Mouse (Mus musculus) kidney, adult 2 months (tissue): ENCODE results near the gene Srek1.

Experiments
- CTCF ChIP-seq: fragments of 200-500 bp; conservative IDR thresholded peaks from 2 replicates; pipeline ENCODE4 v1.5.1; 2011; ENCODE audit warnings: low read depth, mild to moderate bottlenecking, control low read depth, low read length, moderate library complexity, mixed read lengths; ENCODE audit not compliant: insufficient read depth, insufficient read length
- POLR2A ChIP-seq: fragments of 200-500 bp; IDR thresholded peaks from one replicate; pipeline ENCODE4 v1.6.1; 2011; ENCODE audit warnings: low read depth, low read length, control low read depth

DNA sequence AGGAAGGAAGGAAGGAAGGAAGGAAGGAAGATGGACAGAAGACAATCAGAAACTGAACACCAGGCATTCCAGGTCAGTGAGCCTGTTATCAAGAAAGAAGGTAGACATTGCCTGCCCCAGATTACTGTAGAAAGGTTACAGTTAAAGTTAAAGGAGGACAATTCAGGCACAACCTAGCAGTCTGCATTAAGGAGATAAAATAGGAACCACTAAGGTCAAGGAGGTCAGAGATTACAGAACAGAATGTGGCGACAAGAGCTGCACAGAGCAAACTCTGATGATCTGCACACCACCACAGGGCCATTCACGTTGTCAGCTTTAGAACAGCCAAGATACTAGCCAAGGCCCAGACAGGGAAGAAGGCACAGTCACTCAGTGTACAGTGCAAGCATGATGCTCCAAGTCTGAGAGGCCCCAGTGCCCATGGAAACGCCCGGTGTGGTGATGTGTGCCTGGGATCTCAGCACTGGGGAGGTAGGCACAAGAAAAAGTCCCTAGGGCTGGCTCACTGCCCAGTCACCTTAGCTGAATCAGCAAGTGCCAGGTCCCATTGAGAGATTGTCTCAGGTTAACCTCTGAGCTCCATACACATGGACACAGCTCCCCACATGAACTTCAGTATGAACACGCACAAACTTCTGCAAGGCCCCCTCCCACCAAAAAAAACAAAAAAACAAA, 38.9 kb downstream of the Srek1 start:
- TF ChIP-seq CTCF: no peak
- TF ChIP-seq POLR2A: no peak
